Mouse (Mus musculus): ENCODE results near the gene Olfr1321. TPM values are rescaled to one million over a fixed set of nuclear protein-coding genes. Genes with fewer than 3 reads are reported as not detected.

Gene Olfr1321
- polyA plus RNA-seq (2014; fragmentation: Nextera tagmentation; extraction: Ambion mirVana) = not detected in 2 replicates

- 81% methylated on average over 2 of the region's 2 CpGs for WGBS
- H3K9me3 ChIP-seq (ENCODE audit: control insufficient read depth, low read length) = no peaks in the 10 kb centered on the region
- no peaks in the 10 kb centered on the region for H3K27me3 ChIP-seq (replicated peaks; ENCODE audit: control insufficient read depth, insufficient read depth, low read length)
- DNase-seq (ENCODE audit: low spot score) (no peak), ATAC-seq (replicated peaks; ENCODE audit: low FRiP score, low TSS enrichment, low read depth) (no peak)
- H3K36me3 ChIP-seq (ENCODE audit: control insufficient read depth, insufficient read depth, low read length) = no peaks in the 10 kb centered on the region
- no peak within 1 kb of the TSS for H3K9ac ChIP-seq (ENCODE audit: low read length)
- H3K4me1 ChIP-seq (replicated peaks; ENCODE audit: control insufficient read depth, insufficient read depth, low read length) = no peaks in the 10 kb centered on the region
- H3K27ac ChIP-seq (ENCODE audit: low read depth) = no peak within 1 kb of the TSS
- H3K4me2 ChIP-seq (ENCODE audit: low read length) = no peak within 1 kb of the TSS
- H3K4me3 ChIP-seq (ENCODE audit: low read depth, low read length) = no peak within 1 kb of the TSS
These were observed at the start of gene Olfr1321 for GRCm38 (mm10) chrX:49734959-49735358. TSS of gene Olfr1321 (minus strand) at chrX:49735059.

GRCm38 (mm10) chrX:49770828-49771227 lies 36.0 kb upstream of the Olfr1321 start:
- no peak overlapping the region for H3K4me2 ChIP-seq (ENCODE audit: low read length)
- H3K9ac ChIP-seq (ENCODE audit: low read length) = no peak overlapping the region
- no peak for DNase-seq (ENCODE audit: low spot score)
- ATAC-seq (replicated peaks; ENCODE audit: low FRiP score, low TSS enrichment, low read depth) = no peak
- no peaks in the 10 kb centered on the region for H3K9me3 ChIP-seq (ENCODE audit: control insufficient read depth, low read length)
- no peaks in the 10 kb centered on the region for H3K27me3 ChIP-seq (replicated peaks; ENCODE audit: control insufficient read depth, insufficient read depth, low read length)
- WGBS = 18% methylated on average over 2 of the region's 2 CpGs
- H3K4me3 ChIP-seq (ENCODE audit: low read depth, low read length) = no peak overlapping the region
- no peaks in the 10 kb centered on the region for H3K36me3 ChIP-seq (ENCODE audit: control insufficient read depth, insufficient read depth, low read length)
- H3K4me1 ChIP-seq (replicated peaks; ENCODE audit: control insufficient read depth, insufficient read depth, low read length) = no peaks in the 10 kb centered on the region
- no peak overlapping the region for H3K27ac ChIP-seq (ENCODE audit: low read depth)

GRCm38 (mm10) chrX:49745192-49745591 lies 10.3 kb upstream of the Olfr1321 start:
- H3K9ac ChIP-seq (ENCODE audit: low read length) = no peak overlapping the region
- H3K36me3 ChIP-seq (ENCODE audit: control insufficient read depth, insufficient read depth, low read length) = no peaks in the 10 kb centered on the region
- WGBS = 64% methylated on average over 5 of the region's 5 CpGs
- H3K27me3 ChIP-seq (replicated peaks; ENCODE audit: control insufficient read depth, insufficient read depth, low read length) = no peaks in the 10 kb centered on the region
- H3K4me1 ChIP-seq (replicated peaks; ENCODE audit: control insufficient read depth, insufficient read depth, low read length) = no peaks in the 10 kb centered on the region
- H3K27ac ChIP-seq (ENCODE audit: low read depth) = no peak overlapping the region
- DNase-seq (ENCODE audit: low spot score) (no peak), ATAC-seq (replicated peaks; ENCODE audit: low FRiP score, low TSS enrichment, low read depth) (no peak)
- no peak overlapping the region for H3K4me3 ChIP-seq (ENCODE audit: low read depth, low read length)
- H3K9me3 ChIP-seq (ENCODE audit: control insufficient read depth, low read length) = no peaks in the 10 kb centered on the region
- H3K4me2 ChIP-seq (ENCODE audit: low read length) = no peak overlapping the region

Other genes with a start within 250 kb of the Olfr1321 start
- not detected in 2 replicates for gene Olfr1320, start 62.7 kb downstream of the Olfr1321 start, polyA plus RNA-seq (2014; fragmentation: Nextera tagmentation; extraction: Ambion mirVana)
- gene Igsf1, start 62.7 kb upstream of the Olfr1321 start, polyA plus RNA-seq (2014; fragmentation: Nextera tagmentation; extraction: Ambion mirVana) = 2.1 and 2.2 TPM in 2 replicates
- not detected in 2 replicates for gene Olfr1322, start 156.4 kb upstream of the Olfr1321 start, polyA plus RNA-seq (2014; fragmentation: Nextera tagmentation; extraction: Ambion mirVana)

All from intestine, embryonic 14.5 days (tissue).